In genomic region chr3:59104462-59104861, GRCm38 (mm10) we compare ENCODE assay signal across 22 mouse cellular contexts. TPM values are rescaled to one million over a fixed set of nuclear protein-coding genes. Genes with fewer than 3 reads are reported as not detected.
DNase-seq lines count a peak whose midpoint lies in the region; ATAC-seq and TF ChIP-seq lines count a peak whose summit lies in the region.
"Had no signal": no experiment of that assay in that cellular context is flagged by ENCODE, and none has a peak within 500 bp of the region (broad histone marks: within the 10 kb centered on the region; RNA-seq: fewer than 3 reads in every experiment).

No protein-coding gene starts in this region.

- intact Hi-C loops in heart, postnatal 36 days (cut with DNase I), result no loop called here

- ATAC-seq in midbrain, embryonic 13.5 days, result 0 out of 2 replicates have a peak, but pooled peaks have one; percentile 30
- ATAC-seq in midbrain, embryonic 11.5 days (ENCODE audit: low FRiP score), result no peak
- ATAC-seq in liver, embryonic 14.5 days (ENCODE audit: insufficient read depth), result peak; percentile 68; the same call in 1 of the 2 replicates
- no peak for ATAC-seq in hindbrain, postnatal 0 days
- ATAC-seq: activated CD4-positive, CD25-positive, alpha-beta regulatory T cell, adult 4 months; forebrain, embryonic 13.5 days; Patski had no signal

- H3K27ac ChIP-seq in midbrain, embryonic 13.5 days, result no peak overlapping the region
- H3K27ac ChIP-seq in midbrain, embryonic 11.5 days (ENCODE audit: low read depth, low read length), result no peak overlapping the region
- H3K27ac ChIP-seq in liver, embryonic 14.5 days, result no peak overlapping the region
- no peak overlapping the region for H3K27ac ChIP-seq in hindbrain, postnatal 0 days
- H3K27ac ChIP-seq: forebrain, embryonic 13.5 days; limb, embryonic 12.5 days; lung, embryonic 15.5 days had no signal

- no peak overlapping the region for H3K4me3 ChIP-seq in midbrain, embryonic 13.5 days (replicated peaks)
- H3K4me3 ChIP-seq in midbrain, embryonic 11.5 days (ENCODE audit: low read depth, low read length), result no peak overlapping the region
- H3K4me3 ChIP-seq in liver, embryonic 14.5 days (ENCODE audit: insufficient read depth in 1 of 2, low read depth in 2 of 2, low read length in 2 of 2), result no peak overlapping the region
- no peak overlapping the region for H3K4me3 ChIP-seq in hindbrain, postnatal 0 days (ENCODE audit: low read length)
- H3K4me3 ChIP-seq: forebrain, embryonic 13.5 days; limb, embryonic 12.5 days; lung, embryonic 15.5 days had no signal

- no peaks in the 10 kb centered on the region for H3K27me3 ChIP-seq in midbrain, embryonic 13.5 days
- no peaks in the 10 kb centered on the region for H3K27me3 ChIP-seq in midbrain, embryonic 11.5 days (ENCODE audit: control insufficient read depth, insufficient read depth, low read length)
- no peaks in the 10 kb centered on the region for H3K27me3 ChIP-seq in liver, embryonic 14.5 days (ENCODE audit: control insufficient read depth, insufficient read depth, low read length)
- H3K27me3 ChIP-seq in hindbrain, postnatal 0 days (ENCODE audit: insufficient read depth, low read length), result no peaks in the 10 kb centered on the region
- H3K27me3 ChIP-seq: forebrain, embryonic 13.5 days; limb, embryonic 12.5 days; lung, embryonic 15.5 days; Patski had no signal

- no peak overlapping the region for H3K4me2 ChIP-seq in midbrain, embryonic 13.5 days (replicated peaks)
- H3K4me2 ChIP-seq in midbrain, embryonic 11.5 days, result no peak overlapping the region
- no peak overlapping the region for H3K4me2 ChIP-seq in liver, embryonic 14.5 days (ENCODE audit: low read depth)
- H3K4me2 ChIP-seq in hindbrain, postnatal 0 days (ENCODE audit: low read depth, low read length), result no peak overlapping the region
- H3K4me2 ChIP-seq: forebrain, embryonic 13.5 days; limb, embryonic 12.5 days; lung, embryonic 15.5 days had no signal

- no peak overlapping the region for H3K9ac ChIP-seq in midbrain, embryonic 13.5 days (replicated peaks)
- H3K9ac ChIP-seq in midbrain, embryonic 11.5 days (ENCODE audit: low read length), result no peak overlapping the region
- H3K9ac ChIP-seq in liver, embryonic 14.5 days (replicated peaks), result no peak overlapping the region
- no peak overlapping the region for H3K9ac ChIP-seq in hindbrain, postnatal 0 days (replicated peaks; ENCODE audit: low read length)
- H3K9ac ChIP-seq: forebrain, embryonic 13.5 days; limb, embryonic 12.5 days; lung, embryonic 15.5 days had no signal

- no peak for TF ChIP-seq EP300 in liver, embryonic 14.5 days (IDR thresholded peaks at IDR 0.05; ENCODE audit: low read depth)

- H3K9me3 ChIP-seq in midbrain, embryonic 13.5 days, result no peaks in the 10 kb centered on the region
- no peaks in the 10 kb centered on the region for H3K9me3 ChIP-seq in midbrain, embryonic 11.5 days (ENCODE audit: control insufficient read depth, low read length)
- no peaks in the 10 kb centered on the region for H3K9me3 ChIP-seq in liver, embryonic 14.5 days (ENCODE audit: control insufficient read depth, low read length)
- no peaks in the 10 kb centered on the region for H3K9me3 ChIP-seq in hindbrain, postnatal 0 days (ENCODE audit: low read length)
- H3K9me3 ChIP-seq: forebrain, embryonic 13.5 days; limb, embryonic 12.5 days; lung, embryonic 15.5 days had no signal

- 0 out of 2 replicates have a peak, but pooled peaks cover 2% of the 10 kb centered on the region for H3K4me1 ChIP-seq in midbrain, embryonic 13.5 days (replicated peaks)
- H3K4me1 ChIP-seq in midbrain, embryonic 11.5 days (ENCODE audit: control insufficient read depth, insufficient read depth, low read length), result no peaks in the 10 kb centered on the region
- peaks cover 0 to 11% of the 10 kb centered on the region in 2 experiments; a peak in 2 of 4 replicates for H3K4me1 ChIP-seq in liver, embryonic 14.5 days (replicated peaks; ENCODE audit: control insufficient read depth in 2 of 2, insufficient read depth in 2 of 2, low read length in 1 of 2)
- no peaks in the 10 kb centered on the region for H3K4me1 ChIP-seq in hindbrain, postnatal 0 days (ENCODE audit: insufficient read depth, low read length)
- H3K4me1 ChIP-seq: forebrain, embryonic 13.5 days; limb, embryonic 12.5 days; lung, embryonic 15.5 days had no signal

- no peak for TF ChIP-seq CTCF in liver, embryonic 14.5 days (IDR thresholded peaks at IDR 0.05; ENCODE audit: low read depth)
- no peak for TF ChIP-seq CTCF in hindbrain, postnatal 0 days (IDR thresholded peaks at IDR 0.05; ENCODE audit: low read depth)

- 90% methylated on average over 4 of the region's 4 CpGs for WGBS in midbrain, embryonic 13.5 days
- WGBS in midbrain, embryonic 11.5 days, result 86% methylated on average over 4 of the region's 4 CpGs
- WGBS in liver, embryonic 14.5 days (ENCODE audit: insufficient replicate concordance), result 13% methylated on average over 4 of the region's 4 CpGs
- 82% methylated on average over 4 of the region's 4 CpGs for WGBS in hindbrain, postnatal 0 days

- peak; percentile 52 for DNase-seq in heart, adult 11 months
- no peak for DNase-seq in heart, postnatal 36 days
- no peak for DNase-seq in midbrain, embryonic 11.5 days (ENCODE audit: low spot score, missing footprints)
- DNase-seq in liver, embryonic 14.5 days (ENCODE audit: low read depth in 3 of 3, low spot score in 3 of 3), result no peak
- DNase-seq in hindbrain, postnatal 0 days (ENCODE audit: low spot score), result no peak
- no peak for DNase-seq in yolk sac, embryonic 10.5 days (ENCODE audit: low spot score)
- DNase-seq in urinary bladder, postnatal 14 days (ENCODE audit: low spot score), result no peak
- DNase-seq: B cell, adult 2 months; cerebellum, postnatal 14 days; gastrocnemius, postnatal 25 days; kidney, adult 8-10 months; kidney, postnatal 25 days; layer of hippocampus, adult 9-11 months; thymus, postnatal 4 days had no signal

- H3K36me3 ChIP-seq in midbrain, embryonic 13.5 days, result no peaks in the 10 kb centered on the region
- no peaks in the 10 kb centered on the region for H3K36me3 ChIP-seq in midbrain, embryonic 11.5 days (ENCODE audit: control insufficient read depth, insufficient read depth, low read length)
- no peaks in the 10 kb centered on the region for H3K36me3 ChIP-seq in liver, embryonic 14.5 days (replicated peaks; ENCODE audit: control insufficient read depth, insufficient read depth, low read depth)
- H3K36me3 ChIP-seq in hindbrain, postnatal 0 days (ENCODE audit: insufficient read depth, low read length), result no peaks in the 10 kb centered on the region
- H3K36me3 ChIP-seq: limb, embryonic 12.5 days; lung, embryonic 15.5 days had no signal

RNA-seq across cellular contexts. Expression of gene Gpr171, which starts 2.8 kb away (rescaled TPM):
- under 1 TPM in 1 of 2 experiments, not detected in 1; 0.11 TPM for total RNA-seq in heart, postnatal 36 days (2021)
- polyA plus RNA-seq in midbrain, embryonic 13.5 days (2015; fragmentation: Nextera tagmentation; extraction: Ambion mirVana), result 0.82 and 1.2 TPM in 2 replicates
- 0.62 and 0.72 TPM in 2 replicates for polyA plus RNA-seq in midbrain, embryonic 11.5 days (2014; fragmentation: Nextera tagmentation; extraction: Ambion mirVana)
- polyA plus RNA-seq in liver, embryonic 14.5 days (2012; rRNA removed), result 0.25 and 0.32 TPM in 2 replicates
- 0.67 and 1.0 TPM in 2 replicates for polyA plus RNA-seq in liver, embryonic 14.5 days (2014; fragmentation: Nextera tagmentation; extraction: Ambion mirVana)
- total RNA-seq in hindbrain, postnatal 0 days (2014; rRNA removed), result not detected in 2 replicates
- 0.58 and 0.78 TPM in 2 replicates for polyA plus RNA-seq in hindbrain, postnatal 0 days (2015; fragmentation: Nextera tagmentation; extraction: Ambion mirVana)
- total RNA-seq: gastrocnemius, postnatal 25 days; left cerebral cortex, adult 8-10 months had no signal
- polyA plus RNA-seq: Patski; testis, adult 2 months had no signal

RNA-seq across cellular contexts. Expression of gene P2ry14, which starts 49.0 kb away (rescaled TPM):
- total RNA-seq in heart, postnatal 36 days (2021), result 1 to 10 TPM; 5.0 to 5.8 TPM
- polyA plus RNA-seq in midbrain, embryonic 13.5 days (2015; fragmentation: Nextera tagmentation; extraction: Ambion mirVana), result 1.9 and 2.4 TPM in 2 replicates
- polyA plus RNA-seq in midbrain, embryonic 11.5 days (2014; fragmentation: Nextera tagmentation; extraction: Ambion mirVana), result 1.0 and 1.4 TPM in 2 replicates
- polyA plus RNA-seq in liver, embryonic 14.5 days (2012; rRNA removed), result 2.5 TPM in 2 replicates
- 3.6 and 4.1 TPM in 2 replicates for polyA plus RNA-seq in liver, embryonic 14.5 days (2014; fragmentation: Nextera tagmentation; extraction: Ambion mirVana)
- total RNA-seq in hindbrain, postnatal 0 days (2014; rRNA removed), result 1.7 and 3.0 TPM in 2 replicates
- 4.4 and 4.6 TPM in 2 replicates for polyA plus RNA-seq in hindbrain, postnatal 0 days (2015; fragmentation: Nextera tagmentation; extraction: Ambion mirVana)

Comparison
In these comparisons a context has a peak if more than half of its experiments do, and no peak if none do; other contexts are left out.
1. ATAC-seq: peak in midbrain, embryonic 13.5 days (single experiment) and liver, embryonic 14.5 days (single experiment); none in midbrain, embryonic 11.5 days (single experiment) and hindbrain, postnatal 0 days (single experiment).